9 mouse cellular contexts compared by ENCODE assay signal in the genomic region with DNA sequence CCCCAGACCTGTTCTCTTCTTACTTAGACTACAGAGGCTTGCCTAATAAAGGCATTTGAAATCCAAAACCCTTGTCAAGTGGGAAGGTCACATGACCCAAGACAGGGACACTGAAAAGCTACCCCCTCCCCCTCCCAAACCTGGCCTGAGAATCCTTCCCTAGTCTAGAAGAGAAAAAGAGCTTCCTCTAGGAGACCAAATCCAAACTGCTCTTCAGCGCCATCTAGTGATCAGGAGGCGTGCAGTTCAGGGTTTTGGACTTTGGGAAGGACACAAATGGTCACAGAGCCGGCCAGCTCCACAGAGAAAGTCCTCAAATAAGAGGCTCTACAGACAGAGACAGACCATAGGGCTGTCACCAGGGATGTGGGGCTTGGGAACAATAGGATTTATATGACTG. TPM values are rescaled to one million over a fixed set of nuclear protein-coding genes. Genes with fewer than 3 reads are reported as not detected.
DNase-seq lines count a peak whose midpoint lies in the region; ATAC-seq and TF ChIP-seq lines count a peak whose summit lies in the region.
"Had no signal": no experiment of that assay in that cellular context is flagged by ENCODE, and none has a peak within 500 bp of the region (broad histone marks: within the 10 kb centered on the region; RNA-seq: fewer than 3 reads in every experiment).

No protein-coding gene starts in this region.

- H3K79me2 ChIP-seq in liver, adult 2 months (ENCODE audit: control insufficient read depth, insufficient read depth, low read length) = no peaks in the 10 kb centered on the region

- no peak for TF ChIP-seq POLR2A in liver, adult 2 months (IDR thresholded peaks at IDR 0.05; ENCODE audit: extremely low read depth, insufficient read depth, low read length)

- H3K9me3 ChIP-seq in neural tube, embryonic 15.5 days (replicated peaks) = no peaks in the 10 kb centered on the region
- H3K9me3 ChIP-seq: heart, embryonic 15.5 days had no signal

- peak; percentile 59 for DNase-seq in urinary bladder, postnatal 14 days (ENCODE audit: low spot score)
- DNase-seq in urinary bladder, adult 2 months (ENCODE audit: low spot score) = no peak
- DNase-seq in cerebellum, adult 11-12 months = peak; percentile 51
- DNase-seq in frontal cortex, adult 2 months (ENCODE audit: extremely low spot score in 1 of 2, low spot score in 1 of 2) = peak; percentile 27 to 91
- DNase-seq in kidney, adult 9 months = peak; percentile 75
- DNase-seq in liver, adult 2 months (ENCODE audit: extremely low read depth, low read depth, low spot score) = peak; percentile 43
- peak; percentile 36 for DNase-seq in thymus, postnatal 0 days (ENCODE audit: low spot score)

- H3K9ac ChIP-seq in liver, adult 2 months (ENCODE audit: low read depth, low read length) = no peak overlapping the region
- H3K9ac ChIP-seq in neural tube, embryonic 15.5 days (replicated peaks) = no peak overlapping the region
- H3K9ac ChIP-seq: heart, embryonic 15.5 days had no signal

- no peak overlapping the region for H3K4me2 ChIP-seq in neural tube, embryonic 15.5 days
- H3K4me2 ChIP-seq: heart, embryonic 15.5 days had no signal

- peak; percentile 38; the same call in 1 of the 2 replicates for ATAC-seq in neural tube, embryonic 15.5 days (ENCODE audit: low FRiP score)

- peak; percentile 71 for TF ChIP-seq CTCF in liver, adult 2 months (IDR thresholded peaks at IDR 0.05; ENCODE audit: low read depth, low read length)

- 2% methylated on average over 3 of the region's 3 CpGs for WGBS in liver, adult 2 months
- WGBS in neural tube, embryonic 15.5 days = 1% methylated on average over 3 of the region's 3 CpGs

- H3K36me3 ChIP-seq in liver, adult 2 months (ENCODE audit: control insufficient read depth, insufficient read depth, low read length) = no peaks in the 10 kb centered on the region
- no peaks in the 10 kb centered on the region for H3K36me3 ChIP-seq in neural tube, embryonic 15.5 days
- H3K36me3 ChIP-seq: heart, embryonic 15.5 days had no signal

- no peak overlapping the region for H3K27ac ChIP-seq in liver, adult 2 months (replicated peaks; ENCODE audit: insufficient read depth, low read depth, low read length)
- no peak overlapping the region for H3K27ac ChIP-seq in neural tube, embryonic 15.5 days (replicated peaks)
- H3K27ac ChIP-seq: heart, embryonic 15.5 days had no signal

- no peaks in the 10 kb centered on the region for H3K27me3 ChIP-seq in liver, adult 2 months (ENCODE audit: control insufficient read depth, insufficient read depth, low read length)
- no peaks in the 10 kb centered on the region for H3K27me3 ChIP-seq in neural tube, embryonic 15.5 days (replicated peaks)

- H3K4me1 ChIP-seq in liver, adult 2 months (ENCODE audit: control insufficient read depth, insufficient read depth, low read length) = no peaks in the 10 kb centered on the region
- H3K4me1 ChIP-seq in neural tube, embryonic 15.5 days = peaks cover 5% of the 10 kb centered on the region; the same call in 1 of the 2 replicates
- H3K4me1 ChIP-seq: heart, embryonic 15.5 days had no signal

- no peak overlapping the region for H3K4me3 ChIP-seq in liver, adult 2 months (ENCODE audit: insufficient read depth, low read depth, low read length)
- no peak overlapping the region for H3K4me3 ChIP-seq in neural tube, embryonic 15.5 days (replicated peaks)
- H3K4me3 ChIP-seq: heart, embryonic 15.5 days had no signal

RNA-seq across cellular contexts. Expression of a gene that starts 28.2 kb away (rescaled TPM):
- 0.52 and 0.63 TPM in 2 replicates for polyA plus RNA-seq in urinary bladder, adult 2 months (2012; rRNA removed)
- polyA plus RNA-seq in frontal cortex, adult 2 months (2012; rRNA removed) = 2.2 and 2.5 TPM in 2 replicates
- total RNA-seq in liver, adult 2 months (2014; rRNA removed) = 0.27 and 0.37 TPM in 2 replicates
- 0.05 and 0.09 TPM in 2 replicates for polyA plus RNA-seq in liver, adult 2 months (2012; rRNA removed)
- 1.1 TPM in 2 replicates for polyA plus RNA-seq in neural tube, embryonic 15.5 days (2015; fragmentation: Nextera tagmentation; extraction: Ambion mirVana)
- 0.48 and 0.75 TPM in 2 replicates for polyA plus RNA-seq in thymus, postnatal 0 days (2015; fragmentation: Nextera tagmentation; extraction: Ambion mirVana)

RNA-seq across cellular contexts. Expression of a gene that starts 31.6 kb away (rescaled TPM):
- 10.1 and 13.9 TPM in 2 replicates for polyA plus RNA-seq in urinary bladder, adult 2 months (2012; rRNA removed)
- polyA plus RNA-seq in frontal cortex, adult 2 months (2012; rRNA removed) = 13.9 and 14.7 TPM in 2 replicates
- total RNA-seq in liver, adult 2 months (2014; rRNA removed) = 9.0 and 9.7 TPM in 2 replicates
- 5.0 and 5.3 TPM in 2 replicates for polyA plus RNA-seq in liver, adult 2 months (2012; rRNA removed)
- polyA plus RNA-seq in neural tube, embryonic 15.5 days (2015; fragmentation: Nextera tagmentation; extraction: Ambion mirVana) = 21.5 and 27.5 TPM in 2 replicates
- polyA plus RNA-seq in thymus, postnatal 0 days (2015; fragmentation: Nextera tagmentation; extraction: Ambion mirVana) = 37.0 and 38.1 TPM in 2 replicates

RNA-seq across cellular contexts. Expression of a gene that starts 35.8 kb away (rescaled TPM):
- polyA plus RNA-seq in urinary bladder, adult 2 months (2012; rRNA removed) = 1.9 and 3.9 TPM in 2 replicates
- polyA plus RNA-seq in frontal cortex, adult 2 months (2012; rRNA removed) = 23.5 and 24.7 TPM in 2 replicates
- 0.07 and 0.28 TPM in 2 replicates for total RNA-seq in liver, adult 2 months (2014; rRNA removed)
- 0.19 and 0.29 TPM in 2 replicates for polyA plus RNA-seq in liver, adult 2 months (2012; rRNA removed)
- polyA plus RNA-seq in neural tube, embryonic 15.5 days (2015; fragmentation: Nextera tagmentation; extraction: Ambion mirVana) = 2.6 and 3.3 TPM in 2 replicates
- 0.08 and 0.17 TPM in 2 replicates for polyA plus RNA-seq in thymus, postnatal 0 days (2015; fragmentation: Nextera tagmentation; extraction: Ambion mirVana)
